Mouse (Mus musculus) testis, adult 2 months (tissue): ENCODE results near the gene AU041133.
"Not testable (repeated sequence)": the region's sequence is repeated elsewhere in the genome, so short reads cannot be mapped to it uniquely, and the experiment has no call there.

Experiments
- CTCF ChIP-seq: fragments of 200-500 bp; IDR thresholded peaks from 2 replicates; pipeline ENCODE4 v1.5.1; 2012; ENCODE audit warnings: low read depth, mild to moderate bottlenecking, inconsistent platforms, low read length, moderate library complexity; ENCODE audit not compliant: control insufficient read depth, insufficient read depth, insufficient replicate concordance
- POLR2A ChIP-seq: fragments of 200-500 bp; IDR thresholded peaks from 2 replicates; pipeline ENCODE4 v1.6.1; 2012; ENCODE audit warnings: low read depth, mild to moderate bottlenecking, inconsistent platforms, low read length, moderate library complexity; ENCODE audit not compliant: control insufficient read depth

DNA sequence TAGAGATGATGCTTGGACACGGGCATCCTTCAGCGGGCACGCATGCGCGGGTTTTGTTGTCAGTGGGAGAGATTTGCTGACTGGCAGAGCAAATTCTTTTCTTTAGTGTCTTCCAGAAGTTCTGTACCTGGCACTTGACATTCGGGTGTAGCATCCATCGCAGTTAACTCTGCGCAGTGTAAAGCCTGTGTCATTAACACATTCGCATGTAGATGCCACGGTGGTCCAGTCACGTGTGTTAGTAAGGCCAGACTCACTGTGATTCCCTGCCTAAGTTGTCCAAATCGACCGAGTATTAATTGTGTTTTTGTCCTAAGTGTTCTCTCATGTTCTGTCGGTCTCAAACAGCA is 44.2 kb upstream of the AU041133 start:
- not testable (repeated sequence) for TF ChIP-seq CTCF, POLR2A
